Mouse (Mus musculus): ENCODE measurements around the gene Pnmal2. TPM values are rescaled to one million over a fixed set of nuclear protein-coding genes. Genes with fewer than 3 reads are reported as not detected.
A peak's percentile ranks its signal among the peaks of the same experiment; 100 is the strongest.

Pnmal2 gene
- polyA plus RNA-seq, 1 experiment from 2014 or later: 3.3 TPM

- WGBS: 33% methylated on average over 17 of the region's 17 CpGs
- H3K27ac ChIP-seq (ENCODE audit: low read depth, low read length): no peak within 1 kb of the TSS
These were observed 15.2 kb downstream of the Pnmal2 start, which contains the start of gene Pnmal1 for GRCm38 (mm10) chr7:16959539-16960187. TSS of gene Pnmal1 (plus strand) at chr7:16959679.

GRCm38 (mm10) chr7:16961678-16962077 lies 17.2 kb downstream of the Pnmal2 start:
- TF ChIP-seq CTCF (IDR thresholded peaks at IDR 0.05; ENCODE audit: low read depth): no peak
- ATAC-seq: no peak
- no peak overlapping the region for H3K27ac ChIP-seq (ENCODE audit: low read depth, low read length)
- no peaks in the 10 kb centered on the region for H3K36me3 ChIP-seq (ENCODE audit: control insufficient read depth, insufficient read depth)
- H3K9me3 ChIP-seq (ENCODE audit: control insufficient read depth): no peaks in the 10 kb centered on the region
- H3K4me3 ChIP-seq (ENCODE audit: low read depth, low read length): no peak overlapping the region
- no peak overlapping the region for H3K4me2 ChIP-seq (replicated peaks; ENCODE audit: low read depth)
- H3K9ac ChIP-seq (ENCODE audit: low read depth, low read length): no peak overlapping the region
- no peaks in the 10 kb centered on the region for H3K4me1 ChIP-seq (replicated peaks; ENCODE audit: control insufficient read depth, insufficient read depth, low read length)
- 43% methylated on average over 5 of the region's 5 CpGs for WGBS
- H3K27me3 ChIP-seq (replicated peaks; ENCODE audit: control insufficient read depth, insufficient read depth, low read length): no peaks in the 10 kb centered on the region

More at GRCm38 (mm10) chr7:16959539-16960187, 15.2 kb downstream of the Pnmal2 start, which contains the start of gene Pnmal1:
- Histone ChIP-seq H3K4me1 (replicated peaks; ENCODE audit: control insufficient read depth, insufficient read depth, low read length) (no peaks in the 10 kb centered on the region), H3K9ac (ENCODE audit: low read depth, low read length) (no peak within 1 kb of the TSS), H3K36me3 (ENCODE audit: control insufficient read depth, insufficient read depth) (no peaks in the 10 kb centered on the region), H3K27me3 (replicated peaks; ENCODE audit: control insufficient read depth, insufficient read depth, low read length) (no peaks in the 10 kb centered on the region), H3K9me3 (ENCODE audit: control insufficient read depth) (no peaks in the 10 kb centered on the region), H3K4me2 (replicated peaks; ENCODE audit: low read depth) (no peak within 1 kb of the TSS), H3K4me3 (ENCODE audit: low read depth, low read length) (no peak within 1 kb of the TSS)
- ATAC-seq: peak; percentile 36; the same call in 1 of the 2 replicates
- no peak for TF ChIP-seq CTCF (IDR thresholded peaks at IDR 0.05; ENCODE audit: low read depth)

- Histone ChIP-seq H3K27me3 (replicated peaks; ENCODE audit: control insufficient read depth, insufficient read depth, low read length) (no peaks in the 10 kb centered on the region), H3K4me2 (replicated peaks; ENCODE audit: low read depth) (no peak overlapping the region), H3K9me3 (ENCODE audit: control insufficient read depth) (0 out of 2 replicates have a peak, but pooled peaks cover 4% of the 10 kb centered on the region), H3K4me3 (ENCODE audit: low read depth, low read length) (no peak overlapping the region), H3K27ac (ENCODE audit: low read depth, low read length) (no peak overlapping the region), H3K4me1 (replicated peaks; ENCODE audit: control insufficient read depth, insufficient read depth, low read length) (no peaks in the 10 kb centered on the region), H3K9ac (ENCODE audit: low read depth, low read length) (no peak overlapping the region), H3K36me3 (ENCODE audit: control insufficient read depth, insufficient read depth) (no peaks in the 10 kb centered on the region)
- no peak for TF ChIP-seq CTCF (IDR thresholded peaks at IDR 0.05; ENCODE audit: low read depth)
- no peak for ATAC-seq
- WGBS: 48% methylated on average over 6 of the region's 6 CpGs
These were observed 23.9 kb downstream of the Pnmal2 start for GRCm38 (mm10) chr7:16968414-16968813.

- TF ChIP-seq CTCF (IDR thresholded peaks at IDR 0.05; ENCODE audit: low read depth): no peak
- no peak overlapping the region for H3K9ac ChIP-seq (ENCODE audit: low read depth, low read length)
- 67% methylated on average over 3 of the region's 3 CpGs for WGBS
- 0 out of 2 replicates have a peak, but pooled peaks cover 4% of the 10 kb centered on the region for H3K9me3 ChIP-seq (ENCODE audit: control insufficient read depth)
- H3K4me2 ChIP-seq (replicated peaks; ENCODE audit: low read depth): no peak overlapping the region
- no peak overlapping the region for H3K4me3 ChIP-seq (ENCODE audit: low read depth, low read length)
- no peaks in the 10 kb centered on the region for H3K27me3 ChIP-seq (replicated peaks; ENCODE audit: control insufficient read depth, insufficient read depth, low read length)
- no peak for ATAC-seq
- no peak overlapping the region for H3K27ac ChIP-seq (ENCODE audit: low read depth, low read length)
- H3K36me3 ChIP-seq (ENCODE audit: control insufficient read depth, insufficient read depth): no peaks in the 10 kb centered on the region
- no peaks in the 10 kb centered on the region for H3K4me1 ChIP-seq (replicated peaks; ENCODE audit: control insufficient read depth, insufficient read depth, low read length)
These were observed 26.7 kb downstream of the Pnmal2 start for GRCm38 (mm10) chr7:16971160-16971559.

- WGBS: 56% methylated on average over 6 of the region's 6 CpGs
- Histone ChIP-seq H3K4me3 (ENCODE audit: low read depth, low read length) (no peak overlapping the region), H3K36me3 (ENCODE audit: control insufficient read depth, insufficient read depth) (no peaks in the 10 kb centered on the region), H3K9me3 (ENCODE audit: control insufficient read depth) (no peaks in the 10 kb centered on the region), H3K27me3 (replicated peaks; ENCODE audit: control insufficient read depth, insufficient read depth, low read length) (no peaks in the 10 kb centered on the region), H3K9ac (ENCODE audit: low read depth, low read length) (no peak overlapping the region), H3K4me1 (replicated peaks; ENCODE audit: control insufficient read depth, insufficient read depth, low read length) (no peaks in the 10 kb centered on the region), H3K4me2 (replicated peaks; ENCODE audit: low read depth) (no peak overlapping the region), H3K27ac (ENCODE audit: low read depth, low read length) (no peak overlapping the region)
- TF ChIP-seq CTCF (IDR thresholded peaks at IDR 0.05; ENCODE audit: low read depth): no peak
- ATAC-seq: no peak
These were observed 29.5 kb downstream of the Pnmal2 start for GRCm38 (mm10) chr7:16974018-16974417.

- Histone ChIP-seq H3K9me3 (ENCODE audit: control insufficient read depth) (no peaks in the 10 kb centered on the region), H3K4me3 (ENCODE audit: low read depth, low read length) (no peak overlapping the region), H3K27ac (ENCODE audit: low read depth, low read length) (no peak overlapping the region), H3K36me3 (ENCODE audit: control insufficient read depth, insufficient read depth) (no peaks in the 10 kb centered on the region), H3K9ac (ENCODE audit: low read depth, low read length) (no peak overlapping the region), H3K4me1 (replicated peaks; ENCODE audit: control insufficient read depth, insufficient read depth, low read length) (no peaks in the 10 kb centered on the region), H3K27me3 (replicated peaks; ENCODE audit: control insufficient read depth, insufficient read depth, low read length) (no peaks in the 10 kb centered on the region), H3K4me2 (replicated peaks; ENCODE audit: low read depth) (no peak overlapping the region)
- no peak for ATAC-seq
- TF ChIP-seq CTCF (IDR thresholded peaks at IDR 0.05; ENCODE audit: low read depth): no peak
- WGBS: 61% methylated on average over 8 of the region's 8 CpGs
These were observed 31.8 kb downstream of the Pnmal2 start for GRCm38 (mm10) chr7:16976298-16976697.
